Mouse (Mus musculus): ENCODE results near the gene Mterf1a.
A peak's percentile ranks its signal among the peaks of the same experiment; 100 is the strongest.
"Not testable (repeated sequence)": the region's sequence is repeated elsewhere in the genome, so short reads cannot be mapped to it uniquely, and the experiment has no call there.

The Mterf1a gene

GRCm38 (mm10) chr5:3893459-3894293 is at the start of gene Mterf1a:
Mterf1a (minus strand) TSS chr5:3893933.
- peak; percentile 56 for DNase-seq

GRCm38 (mm10) chr5:3943169-3943568 is 49.4 kb upstream of the Mterf1a start:
- not testable (repeated sequence) for DNase-seq

- no peak for DNase-seq
Observed at GRCm38 (mm10) chr5:3941240-3941639, 47.5 kb upstream of the Mterf1a start.

- no peak for DNase-seq
Observed at GRCm38 (mm10) chr5:3939335-3939734, 45.6 kb upstream of the Mterf1a start.

- DNase-seq: peak; percentile 37
Observed at GRCm38 (mm10) chr5:3938905-3939304, 45.2 kb upstream of the Mterf1a start.

DNA sequence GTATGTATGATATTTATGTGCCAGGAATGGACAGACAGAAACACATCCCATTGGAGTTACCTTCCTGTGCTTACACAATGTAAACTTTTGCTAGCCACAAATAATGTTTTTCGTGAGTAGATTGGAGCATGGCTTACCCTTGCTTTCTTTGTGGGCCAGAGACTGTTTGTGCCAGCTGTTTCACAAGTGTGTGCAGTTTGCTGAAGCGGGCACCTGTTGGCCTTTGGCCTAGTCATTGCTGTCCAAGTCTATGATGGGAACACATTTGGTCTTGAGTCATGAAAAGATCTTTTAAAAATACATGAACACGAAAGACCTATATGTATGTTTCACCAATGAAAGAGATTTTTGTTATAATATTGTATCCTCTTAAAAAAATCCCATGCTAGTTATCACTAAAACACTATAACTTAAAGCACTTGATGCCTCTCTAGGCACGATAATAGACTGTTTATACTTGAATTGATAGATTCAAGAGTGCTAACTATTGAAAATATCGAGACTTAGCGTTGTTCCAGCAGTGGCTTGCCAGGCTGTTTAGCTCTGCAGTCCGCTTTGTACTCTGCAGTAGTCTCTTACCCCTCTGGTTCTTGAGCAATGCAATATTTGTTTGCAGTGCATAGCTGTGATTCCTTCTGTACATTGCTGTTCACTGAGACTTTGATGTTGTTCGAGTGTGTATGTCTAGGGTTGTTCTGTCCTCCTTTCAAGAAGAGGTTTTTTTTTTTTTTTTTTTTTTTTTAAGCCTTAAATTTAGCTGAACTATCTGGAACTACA is 42.2 kb upstream of the Mterf1a start:
- DNase-seq: no peak

GRCm38 (mm10) chr5:3935266-3935665 is 41.5 kb upstream of the Mterf1a start:
- DNase-seq: no peak

GRCm38 (mm10) chr5:3933551-3933950 is 39.8 kb upstream of the Mterf1a start:
- no peak for DNase-seq

- no peak for DNase-seq
Observed at GRCm38 (mm10) chr5:3931636-3932035, 37.9 kb upstream of the Mterf1a start.

- DNase-seq: no peak
Observed at GRCm38 (mm10) chr5:3930760-3931159, 37.0 kb upstream of the Mterf1a start.

DNA sequence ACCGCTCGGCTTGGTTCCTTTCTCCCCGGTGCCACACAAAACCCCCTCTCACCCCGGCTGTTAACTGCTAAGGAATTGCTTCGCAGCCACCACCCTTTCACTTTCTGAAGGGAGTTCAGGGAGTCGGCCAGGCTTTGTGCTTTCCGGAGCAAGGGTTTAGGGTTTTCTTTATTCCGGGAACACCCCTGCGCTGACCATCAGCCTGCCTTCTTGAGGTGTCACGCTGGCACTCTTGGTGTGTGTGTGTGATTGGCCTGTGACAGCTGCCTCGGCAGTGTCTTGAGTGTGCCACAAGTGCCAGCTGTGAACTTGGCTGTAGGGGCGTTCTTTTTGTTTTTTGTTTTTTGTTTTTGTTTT is 34.9 kb upstream of the Mterf1a start:
- DNase-seq: peak; percentile 34

- peak; percentile 71 for DNase-seq
Observed at GRCm38 (mm10) chr5:3927801-3928689, 34.3 kb upstream of the Mterf1a start, which contains the start of gene Akap9. Akap9 (plus strand) TSS chr5:3928054.

GRCm38 (mm10) chr5:3926666-3927065 is 32.9 kb upstream of the Mterf1a start:
- no peak for DNase-seq

- DNase-seq: no peak
Observed at GRCm38 (mm10) chr5:3922350-3922749, 28.6 kb upstream of the Mterf1a start.

GRCm38 (mm10) chr5:3905471-3905870 is 11.7 kb upstream of the Mterf1a start:
- no peak for DNase-seq

GRCm38 (mm10) chr5:3894294-3894619 is 524 bp upstream of the Mterf1a start:
- not testable (repeated sequence) for DNase-seq

GRCm38 (mm10) chr5:3889201-3889600 is 4.5 kb downstream of the Mterf1a start:
- DNase-seq: no peak

DNA sequence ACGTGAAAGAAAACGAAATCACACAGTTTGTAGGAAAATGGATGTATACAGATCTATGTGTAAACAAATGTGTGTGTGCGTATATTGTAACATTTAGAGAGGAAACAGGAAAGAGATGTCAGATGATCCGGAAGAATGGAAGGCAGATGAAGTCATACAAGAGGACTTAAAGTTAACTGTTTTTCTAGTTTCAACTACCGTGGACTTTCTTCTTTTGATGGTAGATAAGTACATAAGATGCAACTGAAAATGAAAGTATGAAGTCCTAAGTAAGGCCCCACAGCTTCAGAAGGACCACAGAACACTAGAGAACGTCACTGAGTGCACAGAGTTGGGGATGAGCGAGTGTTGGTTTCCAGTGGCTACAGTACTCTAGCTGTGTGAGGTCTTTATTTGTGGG is 6.9 kb downstream of the Mterf1a start:
- not testable (repeated sequence) for DNase-seq

DNA sequence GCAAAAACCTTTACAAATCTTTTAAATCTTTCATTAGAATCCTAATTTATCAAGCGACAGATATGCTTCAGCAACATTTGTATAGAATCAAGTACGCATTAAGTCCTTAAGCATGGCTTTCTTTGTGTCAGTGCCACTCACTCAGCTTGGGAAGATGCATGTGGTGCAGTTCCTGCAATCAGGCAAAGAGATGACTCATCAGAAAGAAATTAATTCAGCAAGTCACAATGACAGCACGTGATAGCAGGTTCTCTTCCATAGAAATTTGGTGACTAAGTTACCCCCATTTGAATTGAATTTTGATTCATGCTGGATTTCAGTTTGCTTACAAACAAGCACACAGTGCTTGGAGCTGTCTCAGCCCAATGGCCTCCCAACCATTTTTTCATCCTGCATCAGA is 20.2 kb downstream of the Mterf1a start:
- DNase-seq: no peak

- no peak for DNase-seq
Observed at GRCm38 (mm10) chr5:3872348-3872747, 21.4 kb downstream of the Mterf1a start.

DNA sequence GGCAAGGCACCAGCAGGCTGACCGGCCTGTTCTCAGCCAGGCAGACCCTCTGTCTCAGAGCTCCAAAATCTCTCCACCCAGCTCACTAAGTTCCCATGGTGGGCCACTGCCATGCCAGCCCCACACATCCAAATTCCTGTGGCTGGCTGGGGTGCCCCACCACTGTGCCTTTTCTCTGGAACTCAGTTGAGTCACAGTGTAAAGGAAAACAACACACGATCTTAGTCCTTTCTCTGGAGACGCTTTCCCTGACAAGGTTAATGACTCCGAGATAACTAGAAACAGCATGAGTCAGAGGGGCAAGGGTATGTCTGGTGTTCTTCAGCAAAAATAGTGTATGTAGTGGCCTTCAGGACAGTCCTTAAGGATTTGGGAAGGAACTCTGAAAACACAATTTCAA is 23.6 kb downstream of the Mterf1a start:
- no peak for DNase-seq

GRCm38 (mm10) chr5:3845026-3845425 is 48.7 kb downstream of the Mterf1a start, which contains the start of gene Lrrd1:
Lrrd1 (plus strand) TSS chr5:3845173.
- no peak for DNase-seq
